Mouse (Mus musculus): ENCODE measurements at regions not wholly inside any gene's neighbourhood (a gene's known extent, or its start where the extent isn't known, plus 50 kb on each side); places are given as distances from the start of the nearest gene placed in this dataset.

GRCm38 (mm10) chr12:106203526-106203925 lies 193.5 kb downstream of the Vrk1 start:
- no peak for TF ChIP-seq CTCF (IDR thresholded peaks at IDR 0.05; ENCODE audit: control insufficient read depth, insufficient read depth, insufficient read length)
- TF ChIP-seq MAX (IDR thresholded peaks at IDR 0.05) = no peak
- TF ChIP-seq CEBPB (IDR thresholded peaks at IDR 0.05; ENCODE audit: low read depth) = no peak
- TF ChIP-seq FOSL1 (IDR thresholded peaks at IDR 0.05; ENCODE audit: insufficient read depth, low read length, poor library complexity, severe bottlenecking) = no peak
- TF ChIP-seq USF1 (IDR thresholded peaks at IDR 0.05; ENCODE audit: low read depth) = no peak
- no peak for TF ChIP-seq MYOG (IDR thresholded peaks at IDR 0.05; ENCODE audit: control insufficient read depth, extremely low read depth, insufficient read length)
